ENCODE assay signal across 31 mouse cellular contexts in genomic region chrX:68945741-68946140, GRCm38 (mm10). TPM values are rescaled to one million over a fixed set of nuclear protein-coding genes. Genes with fewer than 3 reads are reported as not detected.
"Had no signal": no experiment of that assay in that cellular context is flagged by ENCODE, and none has a peak within 500 bp of the region (broad histone marks: within the 10 kb centered on the region; RNA-seq: fewer than 3 reads in every experiment).

No protein-coding gene starts in this region.

- H3K27me3 ChIP-seq: kidney, embryonic 15.5 days; limb, embryonic 13.5 days; liver, embryonic 12.5 days; liver, embryonic 15.5 days; lung, embryonic 15.5 days; megakaryocyte, embryonic 14.5 days; midbrain, embryonic 13.5 days; neural tube, embryonic 13.5 days; stomach, embryonic 15.5 days had no signal

- H3K9ac ChIP-seq: kidney, embryonic 15.5 days; limb, embryonic 13.5 days; liver, embryonic 12.5 days; liver, embryonic 15.5 days; lung, embryonic 15.5 days; midbrain, embryonic 13.5 days; neural tube, embryonic 13.5 days; stomach, embryonic 15.5 days had no signal

- DNase-seq: kidney, adult 8-10 months; kidney, postnatal 10 days; kidney, postnatal 36 days; layer of hippocampus, adult 9-11 months; liver; lung, adult 18-20 months; lung, postnatal 10 days; lung, postnatal 36 days; retina, postnatal 1 day; right cerebral cortex, postnatal 25 days; spleen, adult 18-20 months; thymus, adult 18-20 months; thymus, postnatal 36 days had no signal

- ATAC-seq: liver, embryonic 12.5 days; midbrain, embryonic 13.5 days had no signal

- H3K4me2 ChIP-seq: kidney, embryonic 15.5 days; limb, embryonic 13.5 days; liver, embryonic 12.5 days; liver, embryonic 15.5 days; lung, embryonic 15.5 days; midbrain, embryonic 13.5 days; neural tube, embryonic 13.5 days; stomach, embryonic 15.5 days had no signal

- H3K4me3 ChIP-seq: kidney, embryonic 15.5 days; limb, embryonic 10.5 days; limb, embryonic 13.5 days; liver, embryonic 12.5 days; liver, embryonic 15.5 days; lung, embryonic 15.5 days; megakaryocyte, embryonic 14.5 days; midbrain, embryonic 10.5 days; midbrain, embryonic 13.5 days; myocyte; neural tube, embryonic 13.5 days; stomach, embryonic 15.5 days had no signal

- H3K36me3 ChIP-seq: kidney, embryonic 15.5 days; limb, embryonic 10.5 days; limb, embryonic 13.5 days; liver, embryonic 12.5 days; liver, embryonic 15.5 days; lung, embryonic 15.5 days; midbrain, embryonic 10.5 days; midbrain, embryonic 13.5 days; neural tube, embryonic 13.5 days; stomach, embryonic 15.5 days had no signal

- H3K27ac ChIP-seq: kidney, embryonic 15.5 days; limb, embryonic 10.5 days; limb, embryonic 13.5 days; liver, embryonic 12.5 days; liver, embryonic 15.5 days; lung, embryonic 15.5 days; midbrain, embryonic 10.5 days; midbrain, embryonic 13.5 days; neural tube, embryonic 13.5 days; stomach, embryonic 15.5 days had no signal

- H3K4me1 ChIP-seq: kidney, embryonic 15.5 days; limb, embryonic 10.5 days; limb, embryonic 13.5 days; liver, embryonic 12.5 days; liver, embryonic 15.5 days; lung, embryonic 15.5 days; megakaryocyte, embryonic 14.5 days; midbrain, embryonic 10.5 days; midbrain, embryonic 13.5 days; neural tube, embryonic 13.5 days; stomach, embryonic 15.5 days had no signal

- H3K9me3 ChIP-seq: kidney, embryonic 15.5 days; limb, embryonic 10.5 days; limb, embryonic 13.5 days; liver, embryonic 12.5 days; liver, embryonic 15.5 days; lung, embryonic 15.5 days; megakaryocyte, embryonic 14.5 days; midbrain, embryonic 10.5 days; midbrain, embryonic 13.5 days; neural tube, embryonic 13.5 days; stomach, embryonic 15.5 days had no signal

RNA-seq across cellular contexts. Expression of gene Gm6812, which starts 52.9 kb away (rescaled TPM):
- total RNA-seq: layer of hippocampus, adult 18-20 months; layer of hippocampus, postnatal 25 days; left cerebral cortex, adult 18-20 months; left cerebral cortex, postnatal 25 days; neutrophil, adult 5-6 weeks had no signal
- polyA plus RNA-seq: kidney, embryonic 15.5 days; limb, embryonic 10.5 days; limb, embryonic 13.5 days; liver, embryonic 12.5 days; liver, embryonic 15.5 days; lung, embryonic 15.5 days; midbrain, embryonic 10.5 days; midbrain, embryonic 13.5 days; myocyte; neural tube, embryonic 13.5 days; stomach, embryonic 15.5 days; urinary bladder, adult 2 months had no signal
